Mouse (Mus musculus): Measurements from ENCODE around the gene A630001G21Rik. TPM values are rescaled to one million over a fixed set of nuclear protein-coding genes. Genes with fewer than 3 reads are reported as not detected.
A peak's percentile ranks its signal among the peaks of the same experiment; 100 is the strongest.

A630001G21Rik gene
- total and polyA plus RNA-seq, 3 experiments, result 15.4 to 24.0 TPM; not detected in 1

GRCm38 (mm10) chr1:85799776-85800175, 21.3 kb upstream of the A630001G21Rik start:
- no peak overlapping the region for H3K4me3 ChIP-seq (ENCODE audit: control insufficient read depth in 1 of 2, insufficient read depth in 1 of 2, low read depth in 2 of 2, low read length in 2 of 2)
- TF ChIP-seq MAFK (IDR thresholded peaks at IDR 0.05; ENCODE audit: borderline replicate concordance, low read depth, low read length), result no peak
- no peak for TF ChIP-seq RAD21 (IDR thresholded peaks at IDR 0.05; ENCODE audit: low read depth, low read length)
- TF ChIP-seq ZKSCAN1 (IDR thresholded peaks at IDR 0.05; ENCODE audit: low read depth, low read length), result no peak
- no peak for TF ChIP-seq ZC3H11A (IDR thresholded peaks at IDR 0.05; ENCODE audit: low read depth, low read length)
- no peak for TF ChIP-seq MXI1 (IDR thresholded peaks at IDR 0.05; ENCODE audit: low read depth, low read length)
- no peak for TF ChIP-seq ZMIZ1 (IDR thresholded peaks at IDR 0.05; ENCODE audit: low read depth, low read length)
- TF ChIP-seq MAX (IDR thresholded peaks at IDR 0.05; ENCODE audit: low read length), result no peak
- TF ChIP-seq USF1 (IDR thresholded peaks at IDR 0.05; ENCODE audit: low read depth, low read length), result no peak
- TF ChIP-seq MEF2A (IDR thresholded peaks at IDR 0.05; ENCODE audit: extremely low read depth, insufficient replicate concordance, low read depth, low read length, poor library complexity, severe bottlenecking), result no peak
- TF ChIP-seq EP300 (IDR thresholded peaks at IDR 0.05; ENCODE audit: low read depth in 1 of 2, low read length in 2 of 2), result no peak
- DNase-seq (ENCODE audit: low read depth, low spot score), result no peak
- H3K27ac ChIP-seq (ENCODE audit: control insufficient read depth, low read depth, low read length), result no peak overlapping the region
- H3K27me3 ChIP-seq (ENCODE audit: control insufficient read depth in 1 of 2, insufficient read depth in 2 of 2, low read length in 2 of 2), result no peaks in the 10 kb centered on the region
- H3K9me3 ChIP-seq (replicated peaks; ENCODE audit: insufficient read depth, low read length), result no peaks in the 10 kb centered on the region
- H3K36me3 ChIP-seq (ENCODE audit: control insufficient read depth in 1 of 2, insufficient read depth in 2 of 2, low read length in 2 of 2), result peaks cover 17 to 26% of the 10 kb centered on the region in 2 experiments
- H3K4me1 ChIP-seq (ENCODE audit: control insufficient read depth in 1 of 2, insufficient read depth in 2 of 2, low read length in 2 of 2), result peaks cover 0 to 7% of the 10 kb centered on the region in 2 experiments; a peak in 1 of 4 replicates
- H3K79me2 ChIP-seq (ENCODE audit: control insufficient read depth, insufficient read depth, low read length, poor library complexity), result peaks cover 72% of the 10 kb centered on the region
- H3K9ac ChIP-seq (ENCODE audit: control insufficient read depth, low read depth, low read length, poor library complexity, severe bottlenecking), result no peak overlapping the region

GRCm38 (mm10) chr1:85795196-85795595, 16.8 kb upstream of the A630001G21Rik start:
- no peak overlapping the region for H3K27ac ChIP-seq (ENCODE audit: control insufficient read depth, low read depth, low read length)
- H3K27me3 ChIP-seq (ENCODE audit: control insufficient read depth in 1 of 2, insufficient read depth in 2 of 2, low read length in 2 of 2), result no peaks in the 10 kb centered on the region
- peaks cover 57% of the 10 kb centered on the region for H3K79me2 ChIP-seq (ENCODE audit: control insufficient read depth, insufficient read depth, low read length, poor library complexity)
- peaks cover 7 to 26% of the 10 kb centered on the region in 2 experiments for H3K36me3 ChIP-seq (ENCODE audit: control insufficient read depth in 1 of 2, insufficient read depth in 2 of 2, low read length in 2 of 2)
- peak; percentile 28 for DNase-seq (ENCODE audit: low read depth, low spot score)
- no peaks in the 10 kb centered on the region for H3K9me3 ChIP-seq (replicated peaks; ENCODE audit: insufficient read depth, low read length)
- peak overlapping the region; percentile 26 for H3K9ac ChIP-seq (ENCODE audit: control insufficient read depth, low read depth, low read length, poor library complexity, severe bottlenecking)
- peak overlapping the region; percentile 33 to 76 for H3K4me3 ChIP-seq (ENCODE audit: control insufficient read depth in 1 of 2, insufficient read depth in 1 of 2, low read depth in 2 of 2, low read length in 2 of 2)
- H3K4me1 ChIP-seq (ENCODE audit: control insufficient read depth in 1 of 2, insufficient read depth in 2 of 2, low read length in 2 of 2), result peaks cover 0 to 7% of the 10 kb centered on the region in 2 experiments; a peak in 1 of 4 replicates
- no peak for TF ChIP-seq UBTF (IDR thresholded peaks at IDR 0.05; ENCODE audit: borderline replicate concordance, insufficient read depth, low read depth, low read length)
- TF ChIP-seq KAT2A (conservative IDR thresholded peaks at IDR 0.05; ENCODE audit: low read depth, low read length), result no peak
- TF ChIP-seq MAFK (IDR thresholded peaks at IDR 0.05; ENCODE audit: borderline replicate concordance, low read depth, low read length), result no peak
- TF ChIP-seq MAX (IDR thresholded peaks at IDR 0.05; ENCODE audit: low read length), result no peak
- no peak for TF ChIP-seq MAZ (IDR thresholded peaks at IDR 0.05; ENCODE audit: low read depth, low read length)
- TF ChIP-seq TBP (IDR thresholded peaks at IDR 0.05; ENCODE audit: low read depth, low read length), result no peak
- no peak for TF ChIP-seq GATA1 (IDR thresholded peaks at IDR 0.05; ENCODE audit: low read depth, low read length)
- TF ChIP-seq NELFE (IDR thresholded peaks at IDR 0.05; ENCODE audit: low read depth, low read length), result no peak
- no peak for TF ChIP-seq MYB (IDR thresholded peaks at IDR 0.05; ENCODE audit: low read depth, low read length)
- no peak for TF ChIP-seq ETS1 (IDR thresholded peaks at IDR 0.05; ENCODE audit: low read depth, low read length)
- TF ChIP-seq ZKSCAN1 (IDR thresholded peaks at IDR 0.05; ENCODE audit: low read depth, low read length), result no peak
- TF ChIP-seq MEF2A (IDR thresholded peaks at IDR 0.05; ENCODE audit: extremely low read depth, insufficient replicate concordance, low read depth, low read length, poor library complexity, severe bottlenecking), result no peak
- no peak for TF ChIP-seq HCFC1 (IDR thresholded peaks at IDR 0.05; ENCODE audit: low read depth, low read length)
- no peak for TF ChIP-seq CHD2 (IDR thresholded peaks at IDR 0.05; ENCODE audit: low read length)

Measured in MEL (cell line).